Mouse (Mus musculus) embryonic facial prominence, embryonic 14.5 days (tissue): Measurements from ENCODE around the gene Ost4. TPM values are rescaled to one million over a fixed set of nuclear protein-coding genes. Genes with fewer than 3 reads are reported as not detected.

Experiments used
- ATAC-seq: fragments of 200-750 bp; cut with Nextera tagmentation; 2 replicates; pipeline ENCODE4 v1.8.0; 2017; ENCODE audit warnings: low read depth, moderate number of reproducible peaks, moderate TSS enrichment
- DNase-seq: peaks from one replicate; pipeline ENCODE4 v3.0.0-alpha.2; 2015; ENCODE audit warnings: low spot score
- H3K27ac ChIP-seq: fragments of 300-500 bp; sonication (generic); replicated peaks from 2 replicates; pipeline ENCODE4 v1.5.1; 2014; ENCODE audit warnings: low read depth, mild to moderate bottlenecking, low read length, moderate library complexity
- H3K27me3 ChIP-seq: fragments of 300-500 bp; sonication (generic); replicated peaks from 2 replicates; pipeline ENCODE4 v1.6.1; 2014; ENCODE audit warnings: low read length; ENCODE audit not compliant: control insufficient read depth, insufficient read depth
- H3K36me3 ChIP-seq: fragments of 300-500 bp; sonication (generic); 2 replicates; pipeline ENCODE4 v1.6.1; 2014; ENCODE audit warnings: low read length, mixed read lengths; ENCODE audit not compliant: control insufficient read depth, insufficient read depth
- H3K4me1 ChIP-seq: fragments of 300-500 bp; sonication (generic); 2 replicates; pipeline ENCODE4 v1.6.1; 2014; ENCODE audit warnings: antibody characterized with exemption, low read length; ENCODE audit not compliant: control insufficient read depth, insufficient read depth
- H3K4me2 ChIP-seq: fragments of 300-500 bp; sonication (generic); 2 replicates; pipeline ENCODE4 v1.6.1; 2014; ENCODE audit warnings: low read depth, mild to moderate bottlenecking, low read length, moderate library complexity, mixed read lengths
- H3K4me3 ChIP-seq: fragments of 300-500 bp; sonication (generic); 2 replicates; pipeline ENCODE4 v1.5.1; 2014; ENCODE audit warnings: low read depth, mild to moderate bottlenecking, low read length
- H3K9ac ChIP-seq: fragments of 300-500 bp; sonication (generic); 2 replicates; pipeline ENCODE4 v1.6.1; 2014; ENCODE audit warnings: low read depth, mild to moderate bottlenecking, low read length, moderate library complexity, mixed read lengths
- H3K9me3 ChIP-seq: fragments of 300-500 bp; sonication (generic); 2 replicates; pipeline ENCODE4 v1.6.1; 2016; ENCODE audit warnings: low read length; ENCODE audit not compliant: control insufficient read depth
- WGBS: fragments of 180-500 bp; shearing (Covaris S2); extraction: QIAGEN DNeasy Blood & Tissue Kit; methylation state at CpG from one replicate; pipeline ENCODE4 v1.1.7; 2014; 5-methylcytosine and 5-hydroxymethylcytosine counted together
- polyA plus RNA-seq: library from polyadenylated mRNA; unstranded; fragments of >200 nt; fragmentation: Nextera tagmentation; extraction: Ambion mirVana; gene quantifications from 2 replicates; pipeline ENCODE4 v1.2.1, GENCODE M21; 2014

Gene Ost4
- polyA plus RNA-seq, 1 experiment from 2014 or later: 572 TPM

- peak; percentile 91 for ATAC-seq
- H3K4me3 ChIP-seq: peak within 1 kb of the TSS; percentile 46
- peak; percentile 93 for DNase-seq
- H3K27me3 ChIP-seq: no peaks in the 10 kb centered on the region
- peaks cover 43% of the 10 kb centered on the region for H3K36me3 ChIP-seq
- peak within 1 kb of the TSS; percentile 83 for H3K27ac ChIP-seq
- H3K4me2 ChIP-seq: peak within 1 kb of the TSS; percentile 70
- H3K4me1 ChIP-seq: peaks cover 13% of the 10 kb centered on the region
- peak within 1 kb of the TSS; percentile 62 for H3K9ac ChIP-seq
- no peaks in the 10 kb centered on the region for H3K9me3 ChIP-seq
- WGBS: 1% methylated on average over 29 of the region's 40 CpGs
Observed at GRCm38 (mm10) chr5:30921256-30922033, 13.9 kb upstream of the Ost4 start, which contains the start of gene Khk. Khk (plus strand) TSS chr5:30921431.

GRCm38 (mm10) chr5:30920621-30921020 lies 13.0 kb upstream of the Ost4 start:
- Histone ChIP-seq H3K4me2 (peak overlapping the region; percentile 70; the same call in 1 of the 2 replicates), H3K9me3 (no peaks in the 10 kb centered on the region), H3K9ac (no peak overlapping the region), H3K4me1 (peaks cover 17% of the 10 kb centered on the region), H3K36me3 (peaks cover 43% of the 10 kb centered on the region), H3K27me3 (no peaks in the 10 kb centered on the region), H3K27ac (no peak overlapping the region), H3K4me3 (no peak overlapping the region)
- WGBS: 70% methylated on average over 19 of the region's 19 CpGs
- ATAC-seq: 0 out of 2 replicates have a peak, but pooled peaks have one; percentile 0
- DNase-seq: no peak

- H3K4me1 ChIP-seq: peaks cover 17% of the 10 kb centered on the region
- no peaks in the 10 kb centered on the region for H3K27me3 ChIP-seq
- H3K4me2 ChIP-seq: no peak overlapping the region
- DNase-seq (peak; percentile 41), ATAC-seq (no peak)
- no peak overlapping the region for H3K27ac ChIP-seq
- 68% methylated on average over 11 of the region's 11 CpGs for WGBS
- peaks cover 43% of the 10 kb centered on the region for H3K36me3 ChIP-seq
- no peak overlapping the region for H3K9ac ChIP-seq
- no peaks in the 10 kb centered on the region for H3K9me3 ChIP-seq
- no peak overlapping the region for H3K4me3 ChIP-seq
Observed at GRCm38 (mm10) chr5:30919831-30920614, 12.4 kb upstream of the Ost4 start.

GRCm38 (mm10) chr5:30918691-30919090 lies 11.1 kb upstream of the Ost4 start:
- peaks cover 17% of the 10 kb centered on the region for H3K4me1 ChIP-seq
- ATAC-seq: no peak
- no peak overlapping the region for H3K4me3 ChIP-seq
- no peak overlapping the region for H3K27ac ChIP-seq
- no peak for DNase-seq
- 65% methylated on average over 8 of the region's 8 CpGs for WGBS
- no peaks in the 10 kb centered on the region for H3K9me3 ChIP-seq
- 0 out of 2 replicates have a peak overlapping the region, but pooled peaks have one; percentile 32 for H3K9ac ChIP-seq
- H3K4me2 ChIP-seq: no peak overlapping the region
- peaks cover 43% of the 10 kb centered on the region for H3K36me3 ChIP-seq
- H3K27me3 ChIP-seq: no peaks in the 10 kb centered on the region

- Histone ChIP-seq H3K36me3 (peaks cover 43% of the 10 kb centered on the region), H3K27ac (no peak overlapping the region), H3K27me3 (no peaks in the 10 kb centered on the region), H3K4me2 (no peak overlapping the region), H3K4me1 (peaks cover 17% of the 10 kb centered on the region), H3K9ac (0 out of 2 replicates have a peak overlapping the region, but pooled peaks have one; percentile 32), H3K4me3 (no peak overlapping the region), H3K9me3 (no peaks in the 10 kb centered on the region)
- DNase-seq (no peak), ATAC-seq (no peak)
- 87% methylated on average over 31 of the region's 31 CpGs for WGBS
Observed at GRCm38 (mm10) chr5:30917891-30918670, 10.5 kb upstream of the Ost4 start.

- Histone ChIP-seq H3K4me3 (no peak overlapping the region), H3K4me2 (no peak overlapping the region), H3K36me3 (peaks cover 43% of the 10 kb centered on the region), H3K27me3 (no peaks in the 10 kb centered on the region), H3K9ac (peak overlapping the region; percentile 17; the same call in 1 of the 2 replicates), H3K27ac (no peak overlapping the region), H3K9me3 (no peaks in the 10 kb centered on the region), H3K4me1 (peaks cover 20% of the 10 kb centered on the region)
- DNase-seq (no peak), ATAC-seq (no peak)
- WGBS: 89% methylated on average over 10 of the region's 11 CpGs
Observed at GRCm38 (mm10) chr5:30917348-30917747, 9.8 kb upstream of the Ost4 start.

- H3K36me3 ChIP-seq: peaks cover 43% of the 10 kb centered on the region
- DNase-seq (no peak), ATAC-seq (no peak)
- H3K27me3 ChIP-seq: no peaks in the 10 kb centered on the region
- no peak overlapping the region for H3K27ac ChIP-seq
- H3K4me3 ChIP-seq: no peak overlapping the region
- no peaks in the 10 kb centered on the region for H3K9me3 ChIP-seq
- H3K4me1 ChIP-seq: peaks cover 20% of the 10 kb centered on the region
- H3K4me2 ChIP-seq: no peak overlapping the region
- H3K9ac ChIP-seq: peak overlapping the region; percentile 17; the same call in 1 of the 2 replicates
- WGBS: 88% methylated on average over 9 of the region's 9 CpGs
Observed at GRCm38 (mm10) chr5:30916841-30917240, 9.3 kb upstream of the Ost4 start.

- peaks cover 25% of the 10 kb centered on the region for H3K4me1 ChIP-seq
- peak overlapping the region; percentile 58 for H3K4me3 ChIP-seq
- no peaks in the 10 kb centered on the region for H3K9me3 ChIP-seq
- H3K4me2 ChIP-seq: peak overlapping the region; percentile 83
- peaks cover 43% of the 10 kb centered on the region for H3K36me3 ChIP-seq
- peak; percentile 98 for DNase-seq
- no peaks in the 10 kb centered on the region for H3K27me3 ChIP-seq
- WGBS: 7% methylated on average over 7 of the region's 7 CpGs
- peak overlapping the region; percentile 97 for H3K27ac ChIP-seq
- H3K9ac ChIP-seq: peak overlapping the region; percentile 73; the same call in 1 of the 2 replicates
- peak; percentile 80 for ATAC-seq
Observed at GRCm38 (mm10) chr5:30915974-30916433, 8.4 kb upstream of the Ost4 start.
